Mouse (Mus musculus) forebrain, embryonic 15.5 days (tissue): ENCODE measurements at regions not wholly inside any gene's neighbourhood (a gene's known extent, or its start where the extent isn't known, plus 50 kb on each side); places are given as distances from the start of the nearest gene placed in this dataset.

Source experiments
- ATAC-seq: fragments of 200-750 bp; cut with Nextera tagmentation; replicated peaks from 2 replicates; pipeline ENCODE4 v1.8.0; 2017; ENCODE audit warnings: mild to moderate bottlenecking, moderate TSS enrichment, moderate library complexity
- H3K27ac ChIP-seq: fragments of 300-500 bp; sonication (generic); replicated peaks from 2 replicates; pipeline ENCODE4 v1.5.1; 2015; ENCODE audit warnings: mild to moderate bottlenecking, inconsistent platforms
- H3K27me3 ChIP-seq: fragments of 300-500 bp; sonication (generic); 2 replicates; pipeline ENCODE4 v1.6.1; 2015; ENCODE audit warnings: inconsistent platforms
- H3K36me3 ChIP-seq: fragments of 300-500 bp; sonication (generic); 2 replicates; pipeline ENCODE4 v1.6.1; 2015; ENCODE audit warnings: mild to moderate bottlenecking, inconsistent platforms
- H3K4me1 ChIP-seq: fragments of 300-500 bp; sonication (generic); 2 replicates; pipeline ENCODE4 v1.6.1; 2015; ENCODE audit warnings: inconsistent platforms
- H3K4me2 ChIP-seq: fragments of 300-500 bp; sonication (generic); replicated peaks from 2 replicates; pipeline ENCODE4 v1.6.1; 2015; ENCODE audit warnings: mild to moderate bottlenecking, inconsistent platforms
- H3K4me3 ChIP-seq: fragments of 300-500 bp; sonication (generic); 2 replicates; pipeline ENCODE4 v1.5.1; 2015; ENCODE audit warnings: mild to moderate bottlenecking, inconsistent platforms
- H3K9ac ChIP-seq: fragments of 300-500 bp; sonication (generic); replicated peaks from 2 replicates; pipeline ENCODE4 v1.6.1; 2015; ENCODE audit warnings: mild to moderate bottlenecking, inconsistent platforms
- H3K9me3 ChIP-seq: fragments of 300-500 bp; sonication (generic); 2 replicates; pipeline ENCODE4 v1.6.1; 2016; ENCODE audit warnings: inconsistent platforms
- WGBS: fragments of 180-500 bp; shearing (Covaris S2); methylation state at CpG from one replicate; pipeline ENCODE4 v1.1.7; 2015; ENCODE audit warnings: mixed read lengths; 5-methylcytosine and 5-hydroxymethylcytosine counted together

- WGBS = 26% methylated on average over 2 of the region's 2 CpGs
- H3K27me3 ChIP-seq = no peaks in the 10 kb centered on the region
- H3K9ac ChIP-seq = no peak overlapping the region
- no peak overlapping the region for H3K4me2 ChIP-seq
- no peaks in the 10 kb centered on the region for H3K4me1 ChIP-seq
- peak; percentile 78 for ATAC-seq
- H3K9me3 ChIP-seq = no peaks in the 10 kb centered on the region
- H3K36me3 ChIP-seq = no peaks in the 10 kb centered on the region
- no peak overlapping the region for H3K4me3 ChIP-seq
- no peak overlapping the region for H3K27ac ChIP-seq
Observed at GRCm38 (mm10) chr7:40273459-40274072, 624.6 kb upstream of the Vstm2b start.

- Histone ChIP-seq H3K36me3 (no peaks in the 10 kb centered on the region), H3K4me3 (no peak overlapping the region), H3K4me2 (no peak overlapping the region), H3K9me3 (no peaks in the 10 kb centered on the region), H3K9ac (no peak overlapping the region), H3K27me3 (no peaks in the 10 kb centered on the region), H3K4me1 (no peaks in the 10 kb centered on the region), H3K27ac (no peak overlapping the region)
- ATAC-seq = no peak
- WGBS = 71% methylated on average over 9 of the region's 9 CpGs
Observed at GRCm38 (mm10) chr7:40275078-40275477, 623.0 kb upstream of the Vstm2b start.

GRCm38 (mm10) chr7:40275658-40276057 lies 622.5 kb upstream of the Vstm2b start:
- no peak overlapping the region for H3K27ac ChIP-seq
- H3K4me2 ChIP-seq = no peak overlapping the region
- no peak overlapping the region for H3K4me3 ChIP-seq
- ATAC-seq = no peak; the same call in 1 of the 2 replicates
- H3K9ac ChIP-seq = no peak overlapping the region
- no peaks in the 10 kb centered on the region for H3K9me3 ChIP-seq
- 23% methylated on average over 4 of the region's 4 CpGs for WGBS
- no peaks in the 10 kb centered on the region for H3K36me3 ChIP-seq
- no peaks in the 10 kb centered on the region for H3K4me1 ChIP-seq
- H3K27me3 ChIP-seq = no peaks in the 10 kb centered on the region

DNA sequence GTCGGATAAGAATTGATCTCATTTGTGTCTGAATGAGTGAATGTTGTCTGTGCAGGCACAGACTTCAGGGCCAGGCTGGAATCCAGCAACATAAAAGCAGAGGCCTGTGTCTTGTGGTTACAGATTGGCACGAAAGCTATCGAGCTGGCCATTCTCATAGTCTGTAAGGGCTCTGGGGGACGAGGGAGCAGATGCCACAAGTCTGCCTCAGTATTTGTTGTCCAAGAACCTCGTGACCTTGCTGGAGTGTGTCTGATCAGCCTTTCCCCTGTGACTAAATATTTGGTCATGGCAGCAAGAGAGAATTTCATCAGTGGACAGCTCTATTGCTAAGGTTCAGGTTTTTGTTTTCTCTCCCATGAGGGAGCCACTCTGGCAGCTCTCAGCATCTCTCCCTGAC lies 622.0 kb upstream of the Vstm2b start:
- H3K4me3 ChIP-seq = no peak overlapping the region
- no peaks in the 10 kb centered on the region for H3K27me3 ChIP-seq
- no peak for ATAC-seq
- no peak overlapping the region for H3K4me2 ChIP-seq
- H3K4me1 ChIP-seq = no peaks in the 10 kb centered on the region
- H3K36me3 ChIP-seq = no peaks in the 10 kb centered on the region
- H3K9ac ChIP-seq = no peak overlapping the region
- H3K27ac ChIP-seq = no peak overlapping the region
- WGBS = 24% methylated on average over 5 of the region's 5 CpGs
- H3K9me3 ChIP-seq = no peaks in the 10 kb centered on the region

DNA sequence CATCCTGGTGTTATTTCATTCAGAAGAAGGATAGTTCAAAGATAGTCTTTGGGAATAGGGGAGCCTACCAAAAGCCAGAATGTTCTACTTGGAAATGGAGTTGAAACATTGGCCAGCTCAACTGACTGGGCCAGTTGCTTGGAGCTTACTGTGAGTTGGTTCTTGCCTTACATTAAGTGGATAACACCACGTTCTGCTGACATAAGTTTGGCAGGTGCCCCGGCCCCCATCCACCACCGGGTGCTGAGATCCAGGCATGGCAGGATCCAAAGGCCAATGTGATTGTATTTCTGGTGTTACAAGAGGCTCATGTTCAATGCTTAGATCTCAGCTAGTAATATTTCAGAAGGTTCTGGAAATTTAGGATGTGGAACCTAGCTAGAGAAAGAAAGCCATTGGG lies 608.0 kb upstream of the Vstm2b start:
- no peak overlapping the region for H3K27ac ChIP-seq
- H3K4me1 ChIP-seq = no peaks in the 10 kb centered on the region
- no peak for ATAC-seq
- no peaks in the 10 kb centered on the region for H3K27me3 ChIP-seq
- no peak overlapping the region for H3K4me2 ChIP-seq
- H3K4me3 ChIP-seq = no peak overlapping the region
- no peak overlapping the region for H3K9ac ChIP-seq
- no peaks in the 10 kb centered on the region for H3K9me3 ChIP-seq
- no peaks in the 10 kb centered on the region for H3K36me3 ChIP-seq
- 85% methylated on average over 3 of the region's 3 CpGs for WGBS

DNA sequence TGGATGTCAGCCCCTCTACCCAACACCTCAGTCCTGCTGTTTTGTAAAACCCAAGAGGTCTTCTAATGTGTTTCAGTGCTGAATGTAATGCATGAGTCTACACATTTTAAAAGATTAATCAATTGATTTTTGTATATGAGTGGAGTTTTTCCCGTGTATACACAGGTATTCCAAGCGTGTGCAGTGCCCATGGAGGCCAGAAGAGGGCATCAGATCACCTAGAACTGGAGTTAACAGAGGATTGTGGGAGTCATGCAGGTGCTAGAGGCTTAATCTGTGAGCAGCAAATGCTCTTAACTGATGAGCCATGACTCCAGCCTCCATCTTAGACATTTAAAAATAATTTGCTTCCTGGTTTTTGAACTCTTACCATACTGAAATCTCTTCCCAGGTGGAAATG lies 587.6 kb upstream of the Vstm2b start:
- 25% methylated on average over 2 of the region's 2 CpGs for WGBS
- no peak for ATAC-seq

GRCm38 (mm10) chr7:40321171-40321570 lies 577.0 kb upstream of the Vstm2b start:
- Histone ChIP-seq H3K36me3 (no peaks in the 10 kb centered on the region), H3K27me3 (no peaks in the 10 kb centered on the region), H3K9me3 (no peaks in the 10 kb centered on the region), H3K27ac (no peak overlapping the region), H3K4me1 (no peaks in the 10 kb centered on the region), H3K4me2 (no peak overlapping the region), H3K4me3 (no peak overlapping the region), H3K9ac (no peak overlapping the region)
- no peak for ATAC-seq
- WGBS = 96% methylated on average over 1 of the region's 1 CpGs

More for the DNA sequence above, 587.6 kb upstream of the Vstm2b start:
- no peaks in the 10 kb centered on the region for H3K4me1 ChIP-seq
- no peak overlapping the region for H3K27ac ChIP-seq
- no peaks in the 10 kb centered on the region for H3K9me3 ChIP-seq
- H3K36me3 ChIP-seq = no peaks in the 10 kb centered on the region
- H3K4me3 ChIP-seq = no peak overlapping the region
- H3K27me3 ChIP-seq = no peaks in the 10 kb centered on the region
- H3K9ac ChIP-seq = no peak overlapping the region
- no peak overlapping the region for H3K4me2 ChIP-seq

- H3K9me3 ChIP-seq = no peaks in the 10 kb centered on the region
- H3K4me3 ChIP-seq = no peak overlapping the region
- H3K27ac ChIP-seq = no peak overlapping the region
- H3K36me3 ChIP-seq = no peaks in the 10 kb centered on the region
- WGBS = 73% methylated on average over 3 of the region's 3 CpGs
- no peak overlapping the region for H3K9ac ChIP-seq
- H3K27me3 ChIP-seq = no peaks in the 10 kb centered on the region
- no peak for ATAC-seq
- H3K4me2 ChIP-seq = no peak overlapping the region
- no peaks in the 10 kb centered on the region for H3K4me1 ChIP-seq
Observed at GRCm38 (mm10) chr7:40325188-40325705, 572.9 kb upstream of the Vstm2b start.

GRCm38 (mm10) chr7:40332455-40332854 lies 565.7 kb upstream of the Vstm2b start:
- Histone ChIP-seq H3K27me3 (no peaks in the 10 kb centered on the region), H3K4me1 (no peaks in the 10 kb centered on the region), H3K9me3 (no peaks in the 10 kb centered on the region), H3K4me2 (no peak overlapping the region), H3K27ac (no peak overlapping the region), H3K4me3 (no peak overlapping the region), H3K9ac (no peak overlapping the region), H3K36me3 (no peaks in the 10 kb centered on the region)
- 49% methylated on average over 4 of the region's 4 CpGs for WGBS
- ATAC-seq = no peak

- no peaks in the 10 kb centered on the region for H3K9me3 ChIP-seq
Observed at GRCm38 (mm10) chr7:40352306-40352705, 545.8 kb upstream of the Vstm2b start.

GRCm38 (mm10) chr7:40362719-40363118 lies 535.4 kb upstream of the Vstm2b start:
- H3K27ac ChIP-seq = no peak overlapping the region
- H3K27me3 ChIP-seq = no peaks in the 10 kb centered on the region
- no peaks in the 10 kb centered on the region for H3K9me3 ChIP-seq
- H3K4me2 ChIP-seq = no peak overlapping the region
- H3K9ac ChIP-seq = no peak overlapping the region
- ATAC-seq = no peak
- H3K36me3 ChIP-seq = no peaks in the 10 kb centered on the region
- H3K4me3 ChIP-seq = no peak overlapping the region
- 2% methylated on average over 2 of the region's 2 CpGs for WGBS
- H3K4me1 ChIP-seq = no peaks in the 10 kb centered on the region

More at GRCm38 (mm10) chr7:40352306-40352705, 545.8 kb upstream of the Vstm2b start:
- Histone ChIP-seq H3K4me2 (no peak overlapping the region), H3K4me3 (no peak overlapping the region), H3K4me1 (no peaks in the 10 kb centered on the region), H3K27ac (no peak overlapping the region), H3K9ac (no peak overlapping the region), H3K27me3 (no peaks in the 10 kb centered on the region), H3K36me3 (no peaks in the 10 kb centered on the region)
- WGBS = 42% methylated on average over 4 of the region's 4 CpGs
- no peak for ATAC-seq

- Histone ChIP-seq H3K4me3 (no peak overlapping the region), H3K36me3 (no peaks in the 10 kb centered on the region), H3K4me2 (no peak overlapping the region), H3K9ac (no peak overlapping the region), H3K27me3 (no peaks in the 10 kb centered on the region), H3K9me3 (no peaks in the 10 kb centered on the region), H3K27ac (no peak overlapping the region), H3K4me1 (no peaks in the 10 kb centered on the region)
- ATAC-seq = peak; percentile 83
- 60% methylated on average over 2 of the region's 2 CpGs for WGBS
Observed at GRCm38 (mm10) chr7:40372713-40373112, 525.4 kb upstream of the Vstm2b start.

DNA sequence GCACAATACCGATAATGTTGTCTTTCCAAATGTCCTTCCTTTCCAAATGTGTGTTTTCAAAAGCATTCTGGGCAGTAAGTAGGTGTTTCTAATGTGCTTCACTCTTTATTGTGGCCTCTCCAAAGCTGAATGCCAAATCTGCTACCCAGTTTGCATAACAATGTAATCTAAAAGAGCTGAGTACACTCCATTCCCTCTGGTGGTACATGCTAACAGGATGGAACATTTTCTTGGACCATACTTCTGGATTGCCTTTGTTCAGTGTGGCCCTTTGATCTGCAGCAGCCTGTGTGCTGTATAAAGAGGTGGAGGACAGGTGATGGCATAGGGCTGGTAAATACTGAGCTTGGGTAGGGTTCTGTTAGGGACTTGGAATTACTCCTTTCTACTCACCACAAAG lies 520.3 kb upstream of the Vstm2b start:
- H3K27ac ChIP-seq = no peak overlapping the region
- 39% methylated on average over 1 of the region's 1 CpGs for WGBS
- no peaks in the 10 kb centered on the region for H3K36me3 ChIP-seq
- H3K9ac ChIP-seq = no peak overlapping the region
- no peaks in the 10 kb centered on the region for H3K4me1 ChIP-seq
- no peak overlapping the region for H3K4me3 ChIP-seq
- no peaks in the 10 kb centered on the region for H3K27me3 ChIP-seq
- no peak overlapping the region for H3K4me2 ChIP-seq
- no peak for ATAC-seq
- no peaks in the 10 kb centered on the region for H3K9me3 ChIP-seq
